Mouse (Mus musculus) E14TG2a.4 (cell line): Measurements from ENCODE around the gene Hcst.

ENCODE experiments used
- CTCF ChIP-seq: conservative IDR thresholded peaks from 2 replicates; pipeline ENCODE4 v1.5.1; 2014; ENCODE audit warnings: low read length
- NANOG ChIP-seq: IDR thresholded peaks from 2 replicates; pipeline ENCODE4 v1.6.1; 2014; ENCODE audit warnings: borderline replicate concordance, low read length, mixed read lengths

- TF ChIP-seq CTCF (no peak), NANOG (no peak)
These were observed 10.5 kb upstream of the Hcst start for GRCm38 (mm10) chr7:30430191-30430590.
